Mouse (Mus musculus) layer of hippocampus, adult 9-11 months (tissue): ENCODE measurements at regions not wholly inside any gene's neighbourhood (a gene's known extent, or its start where the extent isn't known, plus 50 kb on each side); places are given as distances from the start of the nearest gene placed in this dataset.

Source experiments
- DNase-seq: peaks from one replicate; pipeline ENCODE4 v3.0.0; 2022

GRCm38 (mm10) chr12:56402137-56402536, 56.4 kb upstream of the Mbip start:
- no peak for DNase-seq
